Mouse (Mus musculus) heart, embryonic 14.5 days (tissue): ENCODE data around the gene Pign. TPM values are rescaled to one million over a fixed set of nuclear protein-coding genes. Genes with fewer than 3 reads are reported as not detected.
A peak's percentile ranks its signal among the peaks of the same experiment; 100 is the strongest.

Experiments
- ATAC-seq: fragments of 200-750 bp; cut with Nextera tagmentation; 2 replicates; pipeline ENCODE4 v1.8.0; 2017; ENCODE audit warnings: low read depth, moderate TSS enrichment; ENCODE audit not compliant: insufficient number of reproducible peaks, insufficient read depth, low FRiP score
- H3K27ac ChIP-seq, 2 experiments: fragments of 200-500 bp in 1 of 2; fragments of 300-500 bp in 1 of 2; sonication (generic) in 1 of 2; replicated peaks in 1 of 2; 2 replicates each; pipeline ENCODE4 v1.5.1; 2012 to 2014; ENCODE audit warnings: low read depth in 2 of 2, low read length in 2 of 2, control low read depth in 1 of 2, mild to moderate bottlenecking in 1 of 2, mixed read lengths in 1 of 2; ENCODE audit not compliant: control insufficient read depth in 1 of 2, insufficient read depth in 1 of 2
- H3K27me3 ChIP-seq: fragments of 300-500 bp; sonication (generic); 2 replicates; pipeline ENCODE4 v1.6.1; 2014; ENCODE audit warnings: mild to moderate bottlenecking, low read length, control low read depth; ENCODE audit not compliant: control insufficient read depth, insufficient read depth
- H3K36me3 ChIP-seq: fragments of 300-500 bp; sonication (generic); 2 replicates; pipeline ENCODE4 v1.6.1; 2014; ENCODE audit warnings: mild to moderate bottlenecking, control low read depth, low read length, mixed read lengths; ENCODE audit not compliant: control insufficient read depth, insufficient read depth
- H3K4me1 ChIP-seq, 2 experiments: fragments of 200-500 bp in 1 of 2; fragments of 300-500 bp in 1 of 2; sonication (generic) in 1 of 2; 2 replicates each; pipeline ENCODE4 v1.6.1; 2012 to 2014; ENCODE audit warnings: low read length in 2 of 2, control low read depth in 1 of 2, mixed read lengths in 1 of 2; ENCODE audit not compliant: control insufficient read depth in 2 of 2, insufficient read depth in 2 of 2
- H3K4me2 ChIP-seq: fragments of 300-500 bp; sonication (generic); 2 replicates; pipeline ENCODE4 v1.6.1; 2014; ENCODE audit warnings: mild to moderate bottlenecking, low read length
- H3K4me3 ChIP-seq, 2 experiments: fragments of 200-500 bp in 1 of 2; fragments of 300-500 bp in 1 of 2; sonication (generic) in 1 of 2; 2 replicates each; pipeline ENCODE4 v1.5.1; 2012 to 2014; ENCODE audit warnings: low read length in 2 of 2, mild to moderate bottlenecking in 2 of 2, control low read depth in 1 of 2, low read depth in 1 of 2, moderate library complexity in 1 of 2; ENCODE audit not compliant: control insufficient read depth in 1 of 2, insufficient read depth in 1 of 2
- H3K9ac ChIP-seq: fragments of 300-500 bp; sonication (generic); 2 replicates; pipeline ENCODE4 v1.6.1; 2014; ENCODE audit warnings: mild to moderate bottlenecking, low read length
- H3K9me3 ChIP-seq: fragments of 300-500 bp; sonication (generic); 2 replicates; pipeline ENCODE4 v1.6.1; 2016; ENCODE audit warnings: low read length, control low read depth; ENCODE audit not compliant: control insufficient read depth
- WGBS: fragments of 180-500 bp; shearing (Covaris S2); extraction: QIAGEN DNeasy Blood & Tissue Kit; methylation state at CpG from one replicate; pipeline ENCODE4 v1.1.7; 2014; 5-methylcytosine and 5-hydroxymethylcytosine counted together
- polyA plus RNA-seq: library from polyadenylated mRNA; unstranded; fragments of >200 nt; fragmentation: Nextera tagmentation; extraction: Ambion mirVana; gene quantifications from 2 replicates; pipeline ENCODE4 v1.2.1, GENCODE M21; 2014

Pign gene
- polyA plus RNA-seq: 15.4 and 15.6 TPM in 2 replicates

DNA sequence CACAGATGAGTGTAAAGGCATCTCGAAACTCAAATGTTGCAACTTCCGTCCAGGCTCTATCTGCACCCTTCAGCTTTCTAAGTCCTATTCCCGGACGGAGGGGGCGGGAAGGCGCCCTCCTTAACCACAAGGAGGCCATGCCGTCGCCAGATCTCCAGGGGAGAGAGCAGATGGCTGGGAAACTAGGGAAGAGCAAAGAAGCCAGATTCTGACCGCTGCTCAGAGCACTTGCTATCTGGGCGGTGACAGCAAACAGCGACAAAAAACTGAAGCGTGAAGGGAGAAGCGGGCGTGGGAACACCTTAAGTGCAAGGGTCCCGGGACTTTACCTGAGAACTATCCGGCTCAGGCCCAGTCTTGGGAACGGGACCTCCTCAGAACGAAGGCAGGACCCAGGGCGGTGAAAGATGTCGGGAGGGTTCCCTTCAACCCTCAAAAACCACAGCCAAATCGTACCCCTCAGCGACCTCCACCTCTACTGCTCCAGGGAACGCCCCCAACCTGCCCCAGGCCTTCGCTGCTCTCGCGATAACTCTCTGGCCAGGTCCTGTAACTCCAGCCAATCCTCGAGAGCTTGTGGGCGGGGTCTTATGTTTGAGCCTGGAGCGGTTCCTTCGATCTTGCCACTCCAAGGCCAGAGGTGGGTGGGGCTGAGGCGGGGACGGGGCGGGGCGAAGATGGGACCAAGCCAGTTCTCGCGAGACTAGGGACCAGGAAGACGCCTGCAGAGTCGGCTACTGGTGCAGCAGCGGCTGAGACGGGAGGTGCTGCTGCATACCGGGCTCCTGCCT lies at the start of gene Pign, which contains the start of gene Relch:
Gene Pign, minus strand, starts transcription at position 507 of the 791 bp plus-strand sequence.
Gene Relch, plus strand, starts transcription at position 691 of the 791 bp plus-strand sequence.
- peak; percentile 100 for ATAC-seq
- Histone ChIP-seq H3K9me3 (no peaks in the 10 kb centered on the region), H3K4me1 (peaks cover 0 to 12% of the 10 kb centered on the region in 2 experiments; a peak in 2 of 4 replicates), H3K27ac (peak within 1 kb of the TSS; percentile 85 to 88), H3K36me3 (peaks cover 4% of the 10 kb centered on the region; the same call in 1 of the 2 replicates), H3K4me2 (peak within 1 kb of the TSS; percentile 93), H3K9ac (peak within 1 kb of the TSS; percentile 87), H3K4me3 (peak within 1 kb of the TSS; percentile 85 to 92), H3K27me3 (no peaks in the 10 kb centered on the region)
- 1% methylated on average over 41 of the region's 41 CpGs for WGBS

DNA sequence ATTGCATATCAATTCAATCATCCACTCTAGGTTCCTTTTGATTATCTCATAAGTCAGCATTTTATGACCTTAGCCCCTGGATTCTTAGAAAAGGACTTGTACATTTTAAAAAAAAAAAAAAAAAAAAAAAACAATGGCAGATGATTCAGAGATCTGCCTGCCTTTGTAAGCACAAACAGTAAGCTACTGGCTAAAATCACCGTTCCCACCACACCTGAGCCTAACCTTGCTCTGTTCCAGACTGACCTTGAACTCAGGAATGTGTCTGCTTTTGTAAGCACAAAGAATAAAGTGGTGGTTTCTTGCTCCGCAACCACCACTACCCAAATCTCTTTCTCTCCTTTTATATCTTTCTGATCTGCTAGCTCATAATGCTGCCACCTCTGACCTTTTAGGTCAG lies 49.3 kb upstream of the Pign start:
- no peak overlapping the region for H3K9ac ChIP-seq
- H3K27me3 ChIP-seq: no peaks in the 10 kb centered on the region
- 85% methylated on average over 2 of the region's 2 CpGs for WGBS
- H3K9me3 ChIP-seq: no peaks in the 10 kb centered on the region
- no peak overlapping the region for H3K4me2 ChIP-seq
- ATAC-seq: no peak
- H3K4me1 ChIP-seq: no peaks in the 10 kb centered on the region
- H3K4me3 ChIP-seq: no peak overlapping the region
- H3K27ac ChIP-seq: no peak overlapping the region
- H3K36me3 ChIP-seq: peaks cover 52% of the 10 kb centered on the region

DNA sequence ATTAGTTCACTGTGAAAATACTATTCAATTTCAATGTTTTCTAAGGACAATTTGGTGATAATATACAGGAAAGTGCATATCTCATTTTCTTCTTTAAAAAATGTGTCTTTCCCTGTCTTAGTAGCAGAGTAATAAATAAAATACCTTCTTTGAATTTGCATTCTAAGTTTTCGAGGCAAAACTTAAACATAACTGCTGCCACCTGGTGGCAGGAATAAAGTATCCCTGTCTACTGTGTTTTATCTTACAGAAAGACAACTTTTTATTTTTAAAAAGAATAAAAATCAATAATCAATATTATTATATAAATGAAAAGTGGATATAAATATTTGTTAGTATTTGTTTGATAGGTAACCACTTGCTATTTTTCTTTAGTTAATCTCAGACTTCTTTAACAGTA lies 47.8 kb upstream of the Pign start:
- no peaks in the 10 kb centered on the region for H3K9me3 ChIP-seq
- no peak overlapping the region for H3K4me3 ChIP-seq
- no peak overlapping the region for H3K27ac ChIP-seq
- H3K27me3 ChIP-seq: no peaks in the 10 kb centered on the region
- no peaks in the 10 kb centered on the region for H3K4me1 ChIP-seq
- H3K4me2 ChIP-seq: no peak overlapping the region
- peaks cover 47% of the 10 kb centered on the region for H3K36me3 ChIP-seq
- H3K9ac ChIP-seq: no peak overlapping the region
- ATAC-seq: no peak
- WGBS: 55% methylated on average over 1 of the region's 1 CpGs

DNA sequence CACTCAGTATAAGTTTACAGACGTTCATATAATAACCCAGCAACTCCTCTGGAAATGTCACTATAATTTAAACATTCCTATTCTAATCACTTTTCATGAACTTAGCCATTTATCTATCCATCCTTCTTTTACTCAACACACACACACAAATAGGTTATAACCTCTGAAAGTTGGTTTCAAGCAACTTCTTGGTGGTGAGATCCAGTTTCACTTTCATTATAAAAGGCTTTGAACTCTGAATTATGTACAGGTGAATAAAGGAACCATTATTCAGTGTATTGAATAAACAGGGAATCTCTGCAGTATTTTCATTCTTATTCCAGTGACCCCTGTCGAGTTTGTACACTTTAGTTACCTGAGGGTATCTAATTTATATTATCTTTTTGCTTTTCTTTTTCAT lies 45.9 kb upstream of the Pign start:
- WGBS: 81% methylated on average over 2 of the region's 2 CpGs
- no peak for ATAC-seq
- peaks cover 40% of the 10 kb centered on the region for H3K36me3 ChIP-seq
- no peaks in the 10 kb centered on the region for H3K27me3 ChIP-seq
- no peak overlapping the region for H3K27ac ChIP-seq
- no peak overlapping the region for H3K4me2 ChIP-seq
- H3K9ac ChIP-seq: no peak overlapping the region
- H3K9me3 ChIP-seq: no peaks in the 10 kb centered on the region
- H3K4me1 ChIP-seq: no peaks in the 10 kb centered on the region
- H3K4me3 ChIP-seq: no peak overlapping the region

DNA sequence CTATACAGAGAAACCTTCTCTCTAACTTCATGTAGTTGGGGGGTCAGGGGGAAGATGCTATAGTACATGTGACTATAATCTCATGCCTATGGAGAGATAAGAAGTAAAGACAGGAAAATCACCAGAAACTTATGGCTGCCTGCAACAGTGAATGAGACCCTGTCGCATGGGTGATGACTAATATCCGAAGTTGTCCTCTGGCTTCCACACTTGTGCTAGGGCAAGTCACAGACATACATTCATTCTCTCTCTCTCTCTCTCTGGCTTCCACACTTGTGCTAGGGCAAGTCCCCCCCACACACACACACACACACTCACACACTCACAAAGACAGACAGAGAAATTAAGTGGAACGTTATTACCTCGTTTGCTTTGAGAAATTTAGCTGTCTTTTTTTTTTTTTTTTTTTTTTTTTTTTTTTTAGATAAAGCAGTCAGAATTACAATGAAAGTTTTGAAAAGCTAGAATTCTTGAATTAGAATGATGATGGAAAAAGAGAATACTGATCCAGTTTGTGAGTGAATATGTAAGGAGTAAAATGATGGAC lies 37.6 kb upstream of the Pign start:
- no peak overlapping the region for H3K4me3 ChIP-seq
- WGBS: 72% methylated on average over 4 of the region's 4 CpGs
- no peak overlapping the region for H3K4me2 ChIP-seq
- H3K36me3 ChIP-seq: peaks cover 27% of the 10 kb centered on the region
- no peak for ATAC-seq
- H3K27me3 ChIP-seq: no peaks in the 10 kb centered on the region
- H3K4me1 ChIP-seq: no peaks in the 10 kb centered on the region
- no peak overlapping the region for H3K9ac ChIP-seq
- H3K27ac ChIP-seq: no peak overlapping the region
- H3K9me3 ChIP-seq: no peaks in the 10 kb centered on the region

- H3K4me1 ChIP-seq: no peaks in the 10 kb centered on the region
- no peak overlapping the region for H3K4me2 ChIP-seq
- no peak overlapping the region for H3K9ac ChIP-seq
- no peak for ATAC-seq
- H3K9me3 ChIP-seq: no peaks in the 10 kb centered on the region
- H3K4me3 ChIP-seq: no peak overlapping the region
- H3K36me3 ChIP-seq: peaks cover 33% of the 10 kb centered on the region
- H3K27ac ChIP-seq: no peak overlapping the region
- 75% methylated on average over 2 of the region's 2 CpGs for WGBS
- H3K27me3 ChIP-seq: no peaks in the 10 kb centered on the region
Observed at GRCm38 (mm10) chr1:105695581-105695980, 32.1 kb upstream of the Pign start.

- WGBS: 85% methylated on average over 3 of the region's 3 CpGs
- no peaks in the 10 kb centered on the region for H3K27me3 ChIP-seq
- no peaks in the 10 kb centered on the region for H3K9me3 ChIP-seq
- no peak for ATAC-seq
- H3K36me3 ChIP-seq: 0 out of 2 replicates have a peak, but pooled peaks cover 3% of the 10 kb centered on the region
- H3K4me1 ChIP-seq: no peaks in the 10 kb centered on the region
- H3K27ac ChIP-seq: no peak overlapping the region
- H3K9ac ChIP-seq: no peak overlapping the region
- H3K4me2 ChIP-seq: no peak overlapping the region
- no peak overlapping the region for H3K4me3 ChIP-seq
Observed at GRCm38 (mm10) chr1:105685501-105685900, 22.0 kb upstream of the Pign start.
